Mouse (Mus musculus) ES-E14 (cell line): ENCODE results near the gene Mogs. TPM values are rescaled to one million over a fixed set of nuclear protein-coding genes. Genes with fewer than 3 reads are reported as not detected.
A peak's percentile ranks its signal among the peaks of the same experiment; 100 is the strongest.

Source experiments
- DNase-seq: peaks from one replicate; pipeline ENCODE4 v3.0.0-alpha.2; 2013; ENCODE audit warnings: low read depth, low spot score
- H3K27ac ChIP-seq: 2 replicates; pipeline ENCODE4 v1.5.1; 2012; ENCODE audit warnings: low read depth, mild to moderate bottlenecking, low read length, moderate library complexity, mixed read lengths; ENCODE audit not compliant: poor library complexity, insufficient read depth, severe bottlenecking
- H3K36me3 ChIP-seq: 2 replicates; pipeline ENCODE4 v1.6.1; 2012; ENCODE audit warnings: mild to moderate bottlenecking, low read length, moderate library complexity, mixed read lengths; ENCODE audit not compliant: control insufficient read depth, poor library complexity, insufficient read depth, severe bottlenecking
- H3K4me1 ChIP-seq, 2 experiments: fragments of 150-350 bp in 1 of 2; sonication (generic) in 1 of 2; 2 replicates each; pipeline ENCODE4 v1.6.1; 2012; ENCODE audit warnings: low read length in 2 of 2, mild to moderate bottlenecking in 1 of 2, mixed read lengths in 1 of 2; ENCODE audit not compliant: control insufficient read depth in 2 of 2, insufficient read depth in 2 of 2, poor library complexity in 1 of 2
- H3K4me3 ChIP-seq, 2 experiments: fragments of 150-350 bp in 1 of 2; sonication (generic) in 1 of 2; 2 replicates each; pipeline ENCODE4 v1.5.1; 2012; ENCODE audit warnings: low read length in 2 of 2, low read depth in 1 of 2, mild to moderate bottlenecking in 1 of 2, mixed read lengths in 1 of 2; ENCODE audit not compliant: insufficient read depth in 1 of 2, poor library complexity in 1 of 2, severe bottlenecking in 1 of 2
- H3K9ac ChIP-seq: 2 replicates; pipeline ENCODE4 v1.6.1; 2012; ENCODE audit warnings: low read depth, mild to moderate bottlenecking, low read length, mixed read lengths; ENCODE audit not compliant: poor library complexity, insufficient read depth, severe bottlenecking
- H3K9me3 ChIP-seq: fragments of 150-350 bp; sonication (generic); 2 replicates; pipeline ENCODE4 v1.6.1; 2012; ENCODE audit warnings: low read depth, mild to moderate bottlenecking, low read length; ENCODE audit not compliant: control insufficient read depth, insufficient read depth
- CHD2 ChIP-seq: IDR thresholded peaks from 2 replicates; pipeline ENCODE4 v1.6.1; 2014; ENCODE audit warnings: mild to moderate bottlenecking, low read depth, low read length, inconsistent platforms
- HCFC1 ChIP-seq: IDR thresholded peaks from 2 replicates; pipeline ENCODE4 v1.6.1; 2012; ENCODE audit warnings: low read length, inconsistent platforms, borderline replicate concordance; ENCODE audit not compliant: insufficient read depth
- MAFK ChIP-seq: IDR thresholded peaks from 2 replicates; pipeline ENCODE4 v1.6.1; 2014; ENCODE audit warnings: mild to moderate bottlenecking, low read depth, low read length, inconsistent platforms; ENCODE audit not compliant: insufficient read depth
- ZC3H11A ChIP-seq: IDR thresholded peaks from 2 replicates; pipeline ENCODE4 v1.6.1; 2012; ENCODE audit warnings: low read depth, mild to moderate bottlenecking, inconsistent platforms, low read length, borderline replicate concordance
- ZNF384 ChIP-seq: IDR thresholded peaks from 2 replicates; pipeline ENCODE4 v1.6.1; 2012; ENCODE audit warnings: low read depth, low read length, inconsistent platforms
- in situ Hi-C, 2 experiments: fragments of 600-800 bp; cut with MboI; formaldehyde crosslinking; loops; one replicate each; pipeline ENCODE4 v1.15.1; 2025; ENCODE audit warnings: low sequenced_read_pairs in 2 of 2, inconsistent platforms in 1 of 2; ENCODE audit not compliant: unreplicated experiment in 2 of 2
- total RNA-seq: library from RNA; depleted of rRNA; stranded (reverse); fragments of 300-350 nt; gene quantifications from 2 replicates; pipeline ENCODE4 v1.2.3, GENCODE M21; 2012

Gene Mogs
- total RNA-seq, 1 experiment = 42.3 TPM

GRCm38 (mm10) chr6:83115682-83116372 lies 531 bp downstream of the Mogs start:
- TF ChIP-seq HCFC1 (peak; percentile 15; the same call in 1 of the 2 replicates), ZC3H11A (no peak)
- Histone ChIP-seq H3K9me3 (no peaks in the 10 kb centered on the region), H3K9ac (peak overlapping the region; percentile 82), H3K36me3 (peaks cover 4% of the 10 kb centered on the region; the same call in 1 of the 2 replicates), H3K4me3 (peak overlapping the region; percentile 85 to 99), H3K27ac (no peak overlapping the region), H3K4me1 (peaks cover 0 to 3% of the 10 kb centered on the region in 2 experiments; a peak in 2 of 4 replicates)
- DNase-seq = no peak
- in situ Hi-C loops = no loop called here

GRCm38 (mm10) chr6:83116373-83117164 lies 1.3 kb downstream of the Mogs start:
- H3K9ac ChIP-seq = no peak overlapping the region
- no peak for DNase-seq
- H3K27ac ChIP-seq = no peak overlapping the region
- peaks cover 0 to 3% of the 10 kb centered on the region in 2 experiments; a peak in 2 of 4 replicates for H3K4me1 ChIP-seq
- no peaks in the 10 kb centered on the region for H3K9me3 ChIP-seq
- TF ChIP-seq HCFC1 = no peak
- no peak for TF ChIP-seq CHD2
- TF ChIP-seq ZNF384 = no peak
- peaks cover 4% of the 10 kb centered on the region; the same call in 1 of the 2 replicates for H3K36me3 ChIP-seq
- H3K4me3 ChIP-seq = peak overlapping the region; percentile 85 to 99; a peak in 3 of 4 replicates
- in situ Hi-C loops = no loop called here

DNA sequence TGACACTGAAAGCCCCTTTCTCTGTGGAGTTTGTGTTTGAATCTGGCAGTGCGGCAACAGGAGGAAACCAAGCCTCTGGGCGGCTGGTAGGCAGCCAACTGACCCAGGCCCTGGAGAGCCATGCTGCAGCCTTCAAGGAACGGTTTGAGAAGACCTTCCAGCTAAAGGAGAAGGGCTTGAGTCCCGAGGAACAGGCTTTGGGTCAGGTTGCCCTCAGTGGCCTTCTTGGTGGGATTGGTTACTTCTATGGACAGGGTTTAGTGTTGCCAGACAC lies 1.8 kb downstream of the Mogs start:
- no peaks in the 10 kb centered on the region for H3K9me3 ChIP-seq
- no peak for DNase-seq
- no peak overlapping the region for H3K9ac ChIP-seq
- peaks cover 0 to 3% of the 10 kb centered on the region in 2 experiments; a peak in 2 of 4 replicates for H3K4me1 ChIP-seq
- H3K27ac ChIP-seq = no peak overlapping the region
- peaks cover 4% of the 10 kb centered on the region; the same call in 1 of the 2 replicates for H3K36me3 ChIP-seq
- no peak overlapping the region for H3K4me3 ChIP-seq
- in situ Hi-C loops = no loop called here
- TF ChIP-seq MAFK = no peak

DNA sequence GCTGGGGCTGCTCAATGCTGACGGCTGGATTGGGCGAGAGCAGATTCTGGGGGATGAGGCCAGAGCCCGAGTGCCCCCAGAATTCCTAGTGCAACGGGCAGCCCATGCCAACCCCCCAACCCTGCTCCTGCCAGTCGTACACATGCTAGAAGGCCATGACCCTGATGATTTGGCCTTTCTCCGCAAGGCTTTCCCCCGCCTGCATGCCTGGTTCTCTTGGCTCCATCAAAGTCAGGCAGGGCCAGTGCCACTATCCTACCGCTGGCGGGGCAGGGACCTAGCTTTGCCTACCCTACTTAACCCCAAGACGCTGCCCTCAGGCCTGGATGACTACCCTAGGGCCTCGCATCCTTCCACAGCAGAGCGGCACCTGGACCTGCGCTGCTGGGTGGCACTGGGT lies 2.3 kb downstream of the Mogs start:
- peaks cover 3% of the 10 kb centered on the region in 2 experiments; a peak in 3 of 4 replicates for H3K4me1 ChIP-seq
- DNase-seq = no peak
- H3K9ac ChIP-seq = no peak overlapping the region
- peaks cover 4% of the 10 kb centered on the region; the same call in 1 of the 2 replicates for H3K36me3 ChIP-seq
- in situ Hi-C loops = no loop called here
- H3K9me3 ChIP-seq = no peaks in the 10 kb centered on the region
- no peak overlapping the region for H3K27ac ChIP-seq
- no peak for TF ChIP-seq ZC3H11A
- TF ChIP-seq CHD2 = no peak
- TF ChIP-seq ZNF384 = no peak
- no peak for TF ChIP-seq HCFC1
- TF ChIP-seq MAFK = no peak
- no peak overlapping the region for H3K4me3 ChIP-seq
